Mouse (Mus musculus): Measurements from ENCODE around the gene Slc3a2.
A peak's percentile ranks its signal among the peaks of the same experiment; 100 is the strongest.

Gene Slc3a2

DNA sequence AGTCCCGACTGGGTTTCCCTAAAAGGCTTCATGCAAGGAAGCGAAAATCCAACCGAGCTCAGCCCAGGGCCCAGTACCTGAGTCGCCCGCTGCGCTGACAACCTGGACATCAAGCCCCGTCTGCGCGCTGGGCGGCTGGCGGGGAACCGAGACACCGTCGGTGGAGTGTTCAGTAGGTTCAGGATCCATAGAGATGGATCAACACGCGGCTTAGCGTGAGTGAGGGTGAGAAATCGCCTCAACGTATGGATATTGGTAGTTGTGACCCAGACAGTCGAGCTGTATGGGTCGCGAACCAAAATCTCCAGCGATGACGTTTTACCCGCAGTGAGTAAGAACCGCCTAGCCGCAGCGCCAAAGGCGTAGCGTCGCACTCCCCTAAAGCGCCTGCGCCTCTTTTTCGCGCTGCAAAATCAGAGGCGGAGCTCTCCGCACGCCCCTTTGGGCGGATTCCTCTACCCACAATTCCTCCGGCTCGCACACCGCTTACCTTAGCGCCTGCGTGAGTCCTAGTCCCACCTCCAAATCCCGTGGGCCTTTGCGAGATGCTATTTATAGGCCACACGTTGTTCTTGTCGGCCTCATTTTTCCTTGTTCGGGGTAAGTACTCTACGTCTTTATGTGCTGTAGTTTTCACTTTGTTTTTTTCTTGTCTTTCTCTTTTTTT, at the start of gene Slc3a2:
TSS of gene Slc3a2 (minus strand) at position 463 of the 667 bp plus-strand sequence.
- peak; percentile 98 for DNase-seq (ENCODE audit: inconsistent age in 2 of 2, low spot score in 1 of 2)

DNA sequence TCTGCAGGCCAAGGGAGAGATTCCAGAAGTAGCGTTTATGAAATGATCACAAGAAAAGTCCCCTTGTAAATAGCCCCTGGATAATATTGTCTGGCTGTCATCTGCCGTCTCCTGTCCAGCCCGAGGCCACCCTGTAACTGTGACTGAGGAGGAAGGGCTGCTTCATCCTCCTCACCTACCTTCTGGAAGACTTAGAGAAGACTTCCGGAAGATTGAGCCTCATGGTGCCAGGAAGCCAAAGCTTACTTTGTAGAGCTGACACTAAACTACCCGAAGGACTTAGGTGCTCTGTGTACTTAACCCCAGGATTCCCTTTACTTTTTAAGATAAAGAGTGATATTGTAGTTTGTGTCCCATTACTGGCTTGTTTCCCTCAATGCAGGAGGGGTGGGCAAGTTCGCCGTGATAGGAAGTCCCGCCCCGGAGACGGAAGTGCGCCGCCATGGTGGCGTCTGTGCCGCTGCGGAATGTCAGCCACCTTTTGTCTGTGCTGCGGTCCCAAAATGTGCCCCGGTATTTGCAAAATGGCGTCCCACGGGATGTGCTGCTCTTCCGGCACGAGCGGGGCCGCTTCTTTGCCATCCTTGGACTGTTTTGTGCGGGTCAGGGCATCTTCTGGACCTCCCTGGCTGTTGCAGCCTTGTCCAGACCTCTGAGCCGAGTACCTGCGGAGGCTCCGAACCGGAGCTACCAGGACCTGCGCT, 47.5 kb upstream of the Slc3a2 start, which contains the start of gene Tmem223:
TSS of gene Tmem223 (plus strand) at position 430 of the 704 bp plus-strand sequence.
- peak; percentile 86 to 95 for DNase-seq (ENCODE audit: inconsistent age in 2 of 2, low spot score in 1 of 2)

DNA sequence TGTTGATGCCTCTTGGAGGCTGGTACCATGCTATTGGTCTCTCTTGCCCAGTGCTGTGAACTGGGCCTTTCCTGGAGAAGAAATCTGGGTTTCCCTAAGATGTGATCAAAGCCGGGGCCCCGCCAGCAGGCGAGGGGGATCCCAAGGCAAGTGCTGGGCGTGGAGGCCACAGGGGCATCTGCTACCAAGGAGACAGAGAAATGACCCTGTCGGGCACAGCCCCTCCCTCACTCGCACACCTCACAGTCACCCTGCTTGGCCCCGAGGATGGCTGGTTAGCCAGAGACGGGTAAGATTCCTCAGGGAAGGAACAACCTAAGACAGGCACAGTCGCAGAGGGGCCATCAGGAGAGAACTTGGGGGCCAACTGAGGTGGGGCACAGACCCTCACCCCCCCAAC, 42.4 kb upstream of the Slc3a2 start:
- DNase-seq (ENCODE audit: inconsistent age in 2 of 2, low spot score in 1 of 2): no peak

DNA sequence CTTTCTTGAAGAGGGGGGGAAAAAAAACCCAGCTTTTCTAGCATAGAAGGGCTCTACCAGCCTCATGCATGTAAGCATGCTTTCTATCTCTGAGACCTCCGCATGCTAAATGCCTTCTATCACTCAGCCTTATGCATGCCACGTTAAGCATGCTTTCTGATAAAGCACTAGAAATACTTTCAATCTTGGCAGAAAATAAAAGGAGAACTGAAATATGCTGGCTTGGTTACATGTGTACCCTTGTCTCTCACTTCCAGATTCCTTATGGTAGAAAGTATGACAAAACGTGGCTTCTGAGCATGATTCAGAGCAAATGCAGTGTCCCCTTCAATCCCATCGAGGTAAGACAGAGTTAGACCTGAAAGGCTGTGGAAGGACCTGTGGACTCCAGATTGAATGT, 40.1 kb upstream of the Slc3a2 start:
- no peak for DNase-seq (ENCODE audit: inconsistent age in 2 of 2, low spot score in 1 of 2)

DNA sequence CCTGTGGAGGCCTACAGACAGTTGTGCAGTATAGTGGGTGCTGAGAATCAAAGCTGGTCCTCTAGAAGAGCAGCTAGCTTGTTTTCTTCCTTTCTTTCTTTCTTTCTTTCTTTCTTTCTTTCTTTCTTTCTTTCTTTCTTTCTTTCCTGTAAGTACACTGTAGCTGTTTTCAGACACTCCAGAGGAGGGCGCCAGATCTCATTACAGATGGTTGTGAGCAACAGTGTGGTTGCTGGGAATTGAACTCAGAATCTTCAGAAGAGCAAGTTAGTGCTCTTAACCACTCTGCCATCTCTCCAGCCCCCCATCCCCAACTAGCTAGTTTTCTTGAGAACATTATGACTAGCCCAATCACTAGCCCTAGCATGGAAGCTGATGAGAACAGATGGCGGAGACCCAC, 37.6 kb upstream of the Slc3a2 start:
- DNase-seq (ENCODE audit: inconsistent age in 2 of 2, low spot score in 1 of 2): no peak

DNA sequence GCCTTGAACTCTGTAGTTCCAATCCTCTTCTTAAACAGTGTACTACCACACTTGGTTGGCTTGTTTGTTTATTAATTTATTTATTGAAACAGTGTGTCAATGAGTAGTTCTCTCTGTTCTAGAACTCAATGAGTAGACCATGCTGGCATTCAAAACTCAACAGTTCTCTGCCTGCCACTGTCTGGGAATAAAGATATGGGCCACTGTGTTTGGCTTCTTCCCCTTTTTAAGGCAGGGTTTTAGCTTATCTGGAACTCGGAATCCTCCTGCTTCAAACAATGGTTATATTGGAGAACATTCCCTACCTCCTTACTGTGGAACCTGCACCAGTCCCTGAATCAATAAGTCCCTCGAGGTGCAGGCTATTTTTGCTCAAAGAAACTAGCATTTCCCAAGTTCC, 35.7 kb upstream of the Slc3a2 start:
- no peak for DNase-seq (ENCODE audit: inconsistent age in 2 of 2, low spot score in 1 of 2)

DNA sequence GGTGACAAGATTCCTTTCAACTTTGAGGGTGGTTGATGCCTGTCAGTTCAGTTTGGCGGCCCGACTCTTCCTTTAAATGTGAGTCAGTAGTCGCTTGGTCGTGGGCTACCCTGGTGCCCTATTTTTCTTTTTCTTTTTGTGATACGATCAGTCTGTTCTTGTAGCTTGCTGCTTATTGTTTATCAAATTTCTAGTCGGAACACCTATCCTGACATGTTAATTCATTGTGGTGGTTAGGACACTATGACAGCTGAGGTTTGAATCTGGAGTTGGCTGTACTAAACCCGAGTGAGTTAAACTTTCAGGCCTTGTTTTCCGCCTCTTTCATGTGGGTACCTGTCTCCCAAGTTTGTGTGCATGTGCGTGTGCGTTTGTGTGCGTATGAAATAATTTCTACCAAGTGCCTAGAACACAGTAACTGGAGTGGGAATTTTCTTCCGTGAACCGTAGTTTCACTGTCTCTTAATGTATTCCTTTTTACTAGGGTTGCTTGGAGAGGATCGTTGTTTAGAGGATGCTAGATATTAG, 34.4 kb upstream of the Slc3a2 start:
- no peak for DNase-seq (ENCODE audit: inconsistent age in 2 of 2, low spot score in 1 of 2)

DNA sequence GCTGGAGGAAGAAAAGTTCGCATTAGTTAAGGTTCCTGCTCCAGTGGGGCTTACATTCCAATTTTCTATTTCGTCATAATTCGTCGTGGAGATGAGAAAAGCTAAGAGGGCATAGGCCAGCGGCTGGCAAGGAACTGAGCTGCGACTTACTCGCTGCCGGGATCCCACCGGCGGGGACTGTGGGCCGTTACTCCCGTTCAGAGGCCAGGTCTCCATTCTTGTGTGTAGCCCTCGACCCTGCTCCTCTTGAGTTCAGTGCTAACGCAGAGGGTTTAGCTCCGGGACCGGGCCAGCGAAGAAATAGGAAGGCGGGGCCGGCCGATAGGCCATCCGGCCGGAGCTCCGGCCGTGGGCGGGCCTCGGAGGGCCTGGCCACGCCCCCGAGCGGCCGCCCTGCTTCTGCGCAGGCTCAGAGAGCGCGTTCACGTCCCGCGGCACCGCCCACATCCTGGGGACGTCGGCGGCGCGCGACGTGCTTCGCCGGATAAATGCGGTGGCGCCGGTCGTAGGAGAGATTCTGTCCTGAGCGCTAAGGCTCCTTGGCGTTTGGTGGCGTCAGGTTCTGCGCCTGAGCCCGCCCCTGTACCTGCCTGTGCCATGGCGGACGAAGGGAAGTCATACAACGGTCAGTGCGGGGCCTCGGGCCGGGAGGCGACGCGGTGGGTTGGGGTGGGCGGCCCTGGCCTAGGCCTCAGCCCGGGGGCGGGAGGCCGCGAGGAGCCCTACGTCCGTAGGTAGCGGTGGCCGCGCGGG, 33.6 kb upstream of the Slc3a2 start, which contains the start of gene Nxf1:
TSS of gene Nxf1 (plus strand) at position 439 of the 753 bp plus-strand sequence.
- peak; percentile 94 to 97 for DNase-seq (ENCODE audit: inconsistent age in 2 of 2, low spot score in 1 of 2)

DNA sequence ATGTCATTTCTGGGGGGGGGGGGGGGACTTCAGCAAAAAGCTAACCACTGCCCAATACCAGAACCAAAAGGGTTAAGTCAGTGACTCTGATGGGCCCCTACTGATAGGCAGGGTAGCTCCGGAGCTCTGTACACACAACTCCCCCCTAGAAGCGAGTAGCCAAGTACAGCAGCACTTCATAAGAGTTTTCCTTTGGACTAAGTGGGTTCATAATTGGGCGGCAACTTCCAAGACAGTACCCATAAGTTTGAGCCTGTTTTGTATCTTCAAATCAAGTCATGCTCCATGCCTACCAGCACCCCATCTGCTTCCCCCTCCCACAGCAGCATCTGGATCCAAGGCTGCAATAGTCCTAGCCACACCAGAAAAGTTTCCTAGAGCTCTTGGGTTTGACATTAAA, 32.5 kb upstream of the Slc3a2 start:
- no peak for DNase-seq (ENCODE audit: inconsistent age in 2 of 2, low spot score in 1 of 2)

DNA sequence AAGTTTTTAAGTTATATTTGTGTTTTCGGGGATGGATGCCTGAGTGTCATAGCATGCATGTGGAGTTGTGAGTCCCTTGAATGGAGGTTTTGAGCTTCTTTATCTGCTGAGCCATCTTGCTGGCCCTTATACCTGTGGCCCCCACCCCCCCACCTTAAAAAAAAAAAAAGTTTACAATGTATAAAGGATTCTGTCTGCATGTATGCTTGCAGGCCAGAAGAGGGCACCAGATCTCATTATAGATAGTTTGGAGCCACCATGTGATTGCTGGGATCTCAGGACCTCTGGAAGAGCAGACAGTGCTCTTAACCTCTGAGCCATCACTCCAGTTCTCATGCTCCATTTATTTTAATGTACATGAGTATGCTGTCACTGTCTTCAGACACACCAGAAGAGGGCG, 24.2 kb upstream of the Slc3a2 start:
- no peak for DNase-seq (ENCODE audit: inconsistent age in 2 of 2, low spot score in 1 of 2)

DNA sequence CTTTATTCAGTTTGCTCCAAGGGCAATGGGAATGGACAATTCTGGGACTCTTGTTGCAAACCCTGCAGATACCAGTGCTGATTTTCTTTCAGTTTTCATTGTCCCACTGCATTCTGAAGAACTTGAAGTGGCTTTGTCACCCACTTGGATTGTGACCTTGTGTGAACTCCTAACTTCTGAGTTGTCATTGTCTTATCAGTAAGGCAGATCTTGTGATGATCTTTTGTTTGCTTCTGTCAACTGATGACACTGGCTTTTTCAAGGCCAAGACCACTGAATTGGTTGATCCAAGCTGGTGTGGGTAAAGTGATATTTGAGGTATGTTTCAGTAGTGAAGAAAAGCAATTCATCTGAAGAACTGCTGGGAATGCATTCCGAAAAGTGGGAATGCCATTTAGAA, 22.2 kb upstream of the Slc3a2 start:
- peak in 1 of 2 experiments; percentile 53 for DNase-seq (ENCODE audit: inconsistent age in 2 of 2, low spot score in 1 of 2)

DNA sequence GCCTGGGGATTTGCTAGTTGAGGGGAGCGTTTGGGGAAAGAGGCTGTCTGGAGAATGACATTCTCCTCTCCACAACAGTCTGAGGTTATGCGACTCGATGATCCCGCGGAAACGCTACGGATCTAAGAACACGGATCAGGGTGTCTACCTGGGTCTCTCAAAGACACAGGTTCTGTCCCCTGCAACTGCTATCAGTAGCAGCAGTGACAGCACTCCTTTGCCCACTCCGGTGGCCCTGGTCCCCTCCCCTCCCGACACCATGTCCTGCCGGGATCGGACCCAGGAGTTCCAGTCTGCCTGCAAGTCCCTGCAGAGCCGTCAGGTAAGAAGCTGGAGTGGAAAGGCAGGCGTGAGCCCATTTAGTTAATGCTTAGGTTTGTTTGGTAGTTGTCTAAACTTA, 19.0 kb upstream of the Slc3a2 start:
- peak in 1 of 2 experiments; percentile 44 for DNase-seq (ENCODE audit: inconsistent age in 2 of 2, low spot score in 1 of 2)

DNA sequence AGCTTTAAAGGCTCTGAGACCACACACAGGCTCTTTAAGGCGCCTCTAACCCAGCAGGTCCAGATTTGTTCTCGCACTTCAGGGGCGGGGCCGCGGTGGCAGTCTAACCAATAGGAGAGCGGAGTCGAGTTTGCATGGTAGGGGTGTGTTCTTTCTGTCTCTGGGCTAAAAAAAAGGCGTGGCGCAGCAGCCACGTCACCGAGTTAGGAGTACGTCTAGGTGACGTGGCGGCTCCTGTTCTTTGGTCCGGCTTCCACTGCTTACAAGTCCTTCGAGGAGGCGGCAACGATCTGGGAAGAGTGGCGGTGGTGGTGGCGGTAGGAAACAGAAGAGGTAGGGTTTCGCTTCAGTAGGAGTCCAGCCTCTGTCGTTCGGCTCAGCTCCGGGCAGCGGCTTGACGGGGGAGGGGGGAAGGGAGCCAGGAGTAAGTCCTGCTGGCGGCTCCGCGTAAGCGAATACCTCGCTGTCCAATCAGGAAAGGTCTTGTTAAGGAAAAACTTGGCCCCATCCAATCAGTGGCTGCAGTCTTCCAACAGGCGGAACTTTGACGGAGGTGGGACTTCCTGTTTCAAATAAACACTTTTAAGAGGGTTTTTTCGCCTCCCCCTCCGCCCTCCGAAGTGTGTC, 18.2 kb upstream of the Slc3a2 start, which contains the start of gene Stx5a:
TSS of gene Stx5a (plus strand) at position 171 of the 627 bp plus-strand sequence.
- DNase-seq (ENCODE audit: inconsistent age in 2 of 2, low spot score in 1 of 2): peak; percentile 97 to 99

DNA sequence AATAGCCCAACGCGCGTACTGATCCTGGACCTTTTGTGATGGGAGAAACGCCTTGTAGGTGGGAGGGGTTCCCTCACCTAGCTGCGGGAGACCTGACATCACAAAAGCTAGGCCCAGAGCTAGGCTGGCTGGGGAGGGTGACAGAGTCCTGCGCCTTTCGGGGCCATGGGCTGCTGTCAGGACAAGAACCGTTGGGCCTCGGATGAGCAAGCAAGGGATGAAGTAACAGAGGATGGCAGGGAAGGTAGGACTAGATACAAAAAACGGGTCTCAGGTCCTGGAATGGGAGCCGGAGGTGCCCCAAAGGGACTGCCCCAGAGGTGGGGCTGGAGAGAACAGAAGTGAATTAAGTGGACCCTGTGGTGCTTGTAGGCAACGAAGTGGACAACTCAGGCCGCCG, 17.4 kb upstream of the Slc3a2 start, which contains the start of gene 1700092M07Rik:
TSS of gene 1700092M07Rik (plus strand) at position 116 of the 400 bp plus-strand sequence.
- DNase-seq (ENCODE audit: inconsistent age in 2 of 2, low spot score in 1 of 2): peak in 1 of 2 experiments; percentile 46

DNA sequence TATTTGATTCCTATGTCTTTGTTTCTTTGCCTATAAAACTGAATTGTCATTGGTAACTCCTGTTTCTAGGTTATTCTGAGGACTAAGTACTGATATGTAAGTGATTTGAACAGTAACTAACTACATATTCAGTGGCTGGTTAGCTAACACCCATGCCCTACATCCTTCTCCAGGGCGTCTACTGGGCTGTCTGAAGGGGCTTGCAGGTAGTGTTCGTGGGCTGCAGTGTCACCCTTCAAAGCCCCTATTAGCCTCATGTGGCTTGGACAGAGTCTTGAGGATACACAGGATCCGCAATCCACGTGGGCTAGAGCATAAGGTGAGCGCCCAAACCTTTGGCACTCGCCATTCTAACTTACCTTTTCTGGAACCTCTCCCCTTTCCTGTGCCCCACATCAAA, 16.5 kb upstream of the Slc3a2 start:
- no peak for DNase-seq (ENCODE audit: inconsistent age in 2 of 2, low spot score in 1 of 2)

DNA sequence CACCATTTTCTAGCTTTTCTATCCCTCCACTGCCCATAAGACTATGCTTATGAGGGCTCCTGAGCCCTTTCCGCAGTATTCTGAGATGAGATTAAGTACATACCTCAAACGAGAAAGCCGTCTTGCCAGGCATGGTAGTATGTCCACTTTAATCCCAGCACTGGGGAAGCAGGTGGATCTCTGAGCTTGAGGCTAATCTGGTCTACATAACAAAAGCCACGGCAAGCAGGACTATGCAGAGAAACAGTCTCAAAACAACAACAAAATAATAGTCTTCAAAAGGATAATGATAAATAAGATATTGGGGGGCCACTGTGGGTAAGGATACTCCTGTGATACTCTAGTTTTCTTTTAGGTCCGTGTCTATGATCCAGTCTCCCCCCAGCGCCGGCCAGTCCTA, 15.7 kb upstream of the Slc3a2 start:
- no peak for DNase-seq (ENCODE audit: inconsistent age in 2 of 2, low spot score in 1 of 2)

DNA sequence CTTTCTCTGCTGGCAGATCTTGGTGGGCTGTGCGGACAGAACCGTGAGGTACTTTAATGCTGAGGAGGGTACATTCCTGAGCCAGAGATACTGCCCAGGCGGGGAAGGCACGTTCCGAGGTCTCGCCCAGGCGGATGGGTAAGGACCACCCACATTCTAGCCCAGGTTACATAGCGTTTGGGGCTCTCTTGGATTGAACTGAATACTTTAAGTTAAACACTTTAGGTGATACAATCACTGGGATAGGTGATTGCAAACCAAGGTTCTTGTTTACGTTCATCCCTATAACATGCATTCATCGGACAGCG, 12.9 kb upstream of the Slc3a2 start:
- no peak for DNase-seq (ENCODE audit: inconsistent age in 2 of 2, low spot score in 1 of 2)

DNA sequence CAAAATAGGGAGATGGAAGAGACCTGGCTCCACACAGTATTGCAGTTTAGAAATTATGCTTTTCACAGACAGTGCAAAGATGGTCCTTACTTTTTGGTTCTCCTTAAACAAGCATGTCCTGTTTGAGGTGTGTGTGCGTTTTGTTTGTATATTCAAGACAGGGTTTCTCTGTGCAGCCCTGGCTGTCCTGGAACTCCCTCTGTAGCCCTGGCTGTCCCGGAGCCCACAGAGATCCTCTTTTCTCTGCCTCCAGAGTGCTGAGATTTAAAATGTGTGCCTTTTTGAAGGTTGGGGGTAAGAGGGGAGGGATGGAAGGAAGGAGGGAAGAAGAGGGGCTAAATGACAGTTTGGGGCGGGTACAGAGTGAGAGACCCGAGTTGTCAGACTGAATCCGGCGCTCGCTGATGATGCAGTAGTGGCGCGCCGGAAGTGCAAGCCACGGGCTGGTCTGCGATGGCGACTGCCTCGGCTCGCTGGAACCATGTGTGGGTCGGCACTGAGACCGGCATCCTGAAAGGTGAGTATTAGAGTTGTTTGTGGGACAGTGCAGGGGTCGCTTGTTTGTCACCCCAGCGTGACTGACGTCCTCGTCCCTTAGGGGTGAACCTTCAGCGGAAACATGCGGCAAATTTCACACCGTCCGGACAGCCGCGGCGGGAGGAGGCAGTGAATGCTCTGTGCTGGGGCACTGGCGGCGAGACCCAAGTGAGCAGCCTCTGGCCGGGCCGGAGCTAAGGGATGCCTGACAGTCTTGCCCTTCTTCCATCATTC, 12.4 kb upstream of the Slc3a2 start, which contains the start of gene Wdr74:
TSS of gene Wdr74 (plus strand) at position 439 of the 771 bp plus-strand sequence.
- peak; percentile 91 to 98 for DNase-seq (ENCODE audit: inconsistent age in 2 of 2, low spot score in 1 of 2)

DNA sequence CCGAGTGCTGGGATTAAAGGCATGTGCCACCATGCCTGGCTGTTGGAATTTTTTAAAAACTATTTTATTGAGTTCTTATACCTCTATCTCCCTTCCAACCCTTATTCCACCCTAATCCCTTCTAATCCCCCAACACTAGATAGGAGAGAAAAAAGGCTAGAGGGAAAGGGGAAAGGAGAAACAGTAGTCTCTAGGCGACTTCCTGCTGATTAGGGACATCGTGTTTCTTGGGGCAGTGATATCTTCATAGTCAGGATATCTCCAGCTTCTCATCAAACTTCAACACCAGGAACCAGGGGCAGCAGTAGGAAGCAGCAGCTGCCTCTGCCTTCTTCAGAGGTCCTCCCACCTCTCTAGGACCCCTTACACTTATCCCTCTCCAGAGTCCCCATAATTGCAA, 11.2 kb upstream of the Slc3a2 start:
- DNase-seq (ENCODE audit: inconsistent age in 2 of 2, low spot score in 1 of 2): no peak

All from adrenal gland, adult (tissue).